Mouse (Mus musculus) ES-E14 (cell line): Measurements from ENCODE around the gene Htr5a. TPM values are rescaled to one million over a fixed set of nuclear protein-coding genes. Genes with fewer than 3 reads are reported as not detected.

Experiments
- DNase-seq: peaks from one replicate; pipeline ENCODE4 v3.0.0-alpha.2; 2013; ENCODE audit warnings: low read depth, low spot score
- H3K27ac ChIP-seq: 2 replicates; pipeline ENCODE4 v1.5.1; 2012; ENCODE audit warnings: low read depth, mild to moderate bottlenecking, low read length, moderate library complexity, mixed read lengths; ENCODE audit not compliant: poor library complexity, insufficient read depth, severe bottlenecking
- H3K36me3 ChIP-seq: 2 replicates; pipeline ENCODE4 v1.6.1; 2012; ENCODE audit warnings: mild to moderate bottlenecking, low read length, moderate library complexity, mixed read lengths; ENCODE audit not compliant: control insufficient read depth, poor library complexity, insufficient read depth, severe bottlenecking
- H3K4me1 ChIP-seq, 2 experiments: fragments of 150-350 bp in 1 of 2; sonication (generic) in 1 of 2; 2 replicates each; pipeline ENCODE4 v1.6.1; 2012; ENCODE audit warnings: low read length in 2 of 2, mild to moderate bottlenecking in 1 of 2, mixed read lengths in 1 of 2; ENCODE audit not compliant: control insufficient read depth in 2 of 2, insufficient read depth in 2 of 2, poor library complexity in 1 of 2
- H3K4me3 ChIP-seq, 2 experiments: fragments of 150-350 bp in 1 of 2; sonication (generic) in 1 of 2; 2 replicates each; pipeline ENCODE4 v1.5.1; 2012; ENCODE audit warnings: low read length in 2 of 2, low read depth in 1 of 2, mild to moderate bottlenecking in 1 of 2, mixed read lengths in 1 of 2; ENCODE audit not compliant: insufficient read depth in 1 of 2, poor library complexity in 1 of 2, severe bottlenecking in 1 of 2
- H3K9ac ChIP-seq: 2 replicates; pipeline ENCODE4 v1.6.1; 2012; ENCODE audit warnings: low read depth, mild to moderate bottlenecking, low read length, mixed read lengths; ENCODE audit not compliant: poor library complexity, insufficient read depth, severe bottlenecking
- H3K9me3 ChIP-seq: fragments of 150-350 bp; sonication (generic); 2 replicates; pipeline ENCODE4 v1.6.1; 2012; ENCODE audit warnings: low read depth, mild to moderate bottlenecking, low read length; ENCODE audit not compliant: control insufficient read depth, insufficient read depth
- CHD2 ChIP-seq: IDR thresholded peaks from 2 replicates; pipeline ENCODE4 v1.6.1; 2014; ENCODE audit warnings: mild to moderate bottlenecking, low read depth, low read length, inconsistent platforms
- HCFC1 ChIP-seq: IDR thresholded peaks from 2 replicates; pipeline ENCODE4 v1.6.1; 2012; ENCODE audit warnings: low read length, inconsistent platforms, borderline replicate concordance; ENCODE audit not compliant: insufficient read depth
- MAFK ChIP-seq: IDR thresholded peaks from 2 replicates; pipeline ENCODE4 v1.6.1; 2014; ENCODE audit warnings: mild to moderate bottlenecking, low read depth, low read length, inconsistent platforms; ENCODE audit not compliant: insufficient read depth
- ZC3H11A ChIP-seq: IDR thresholded peaks from 2 replicates; pipeline ENCODE4 v1.6.1; 2012; ENCODE audit warnings: low read depth, mild to moderate bottlenecking, inconsistent platforms, low read length, borderline replicate concordance
- ZNF384 ChIP-seq: IDR thresholded peaks from 2 replicates; pipeline ENCODE4 v1.6.1; 2012; ENCODE audit warnings: low read depth, low read length, inconsistent platforms
- in situ Hi-C, 2 experiments: fragments of 600-800 bp; cut with MboI; formaldehyde crosslinking; loops; one replicate each; pipeline ENCODE4 v1.15.1; 2025; ENCODE audit warnings: low sequenced_read_pairs in 2 of 2, inconsistent platforms in 1 of 2; ENCODE audit not compliant: unreplicated experiment in 2 of 2
- total RNA-seq: library from RNA; depleted of rRNA; stranded (reverse); fragments of 300-350 nt; gene quantifications from 2 replicates; pipeline ENCODE4 v1.2.3, GENCODE M21; 2012

Htr5a gene
- total RNA-seq, 1 experiment, result 0.04 TPM

GRCm38 (mm10) chr5:27855726-27856125 is 13.8 kb downstream of the Htr5a start:
- no peaks in the 10 kb centered on the region for H3K4me1 ChIP-seq
- in situ Hi-C loops, result no loop called here
- no peak overlapping the region for H3K4me3 ChIP-seq
- no peaks in the 10 kb centered on the region for H3K9me3 ChIP-seq
- DNase-seq, result no peak
- TF ChIP-seq ZC3H11A (no peak), CHD2 (no peak), ZNF384 (no peak), MAFK (no peak), HCFC1 (no peak)
- no peak overlapping the region for H3K9ac ChIP-seq
- H3K27ac ChIP-seq, result no peak overlapping the region
- H3K36me3 ChIP-seq, result no peaks in the 10 kb centered on the region

DNA sequence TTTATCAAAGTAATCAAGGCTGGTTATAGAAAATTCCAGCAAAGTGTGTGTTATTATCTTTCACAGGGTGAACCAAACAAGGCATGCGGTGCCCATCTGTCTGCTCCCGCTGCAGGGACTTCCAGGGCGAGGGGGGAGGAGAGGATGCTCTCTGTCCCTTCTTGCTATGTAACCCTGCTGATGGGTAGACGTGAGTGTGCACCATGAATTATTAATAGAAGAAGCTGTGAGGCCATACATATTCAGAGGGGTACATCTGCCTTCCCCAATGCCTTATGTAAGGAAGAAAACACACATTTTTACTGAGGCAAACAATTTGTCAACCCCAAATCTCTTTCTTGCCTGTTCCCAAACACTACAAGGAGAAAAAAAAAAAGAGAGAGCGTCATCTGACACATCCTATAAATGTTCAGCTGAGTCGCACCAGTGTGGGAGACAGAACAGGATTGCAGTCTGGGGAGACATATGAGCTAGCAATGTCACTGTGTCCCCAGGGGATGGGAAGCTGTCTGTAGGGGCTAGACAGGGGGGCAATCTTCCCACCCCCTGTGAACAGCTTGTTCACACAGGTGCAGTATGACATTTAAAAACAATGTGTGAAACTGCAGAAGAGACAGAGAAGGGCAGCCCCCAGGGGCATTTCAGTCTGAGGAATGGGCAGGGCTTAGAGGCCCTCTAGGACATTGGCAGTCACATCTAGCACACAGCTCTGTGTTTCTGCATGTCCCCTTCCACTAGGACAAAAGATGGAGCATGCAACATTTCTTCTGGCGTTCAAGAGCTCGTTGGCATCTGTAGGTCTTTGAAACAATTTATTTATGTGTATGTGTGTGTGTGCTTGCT is 31.5 kb downstream of the Htr5a start:
- Histone ChIP-seq H3K9ac (no peak overlapping the region), H3K4me3 (no peak overlapping the region), H3K9me3 (0 out of 2 replicates have a peak, but pooled peaks cover 2% of the 10 kb centered on the region), H3K36me3 (no peaks in the 10 kb centered on the region), H3K4me1 (no peaks in the 10 kb centered on the region), H3K27ac (no peak overlapping the region)
- no peak for TF ChIP-seq ZNF384
- TF ChIP-seq HCFC1, result no peak
- no peak for TF ChIP-seq CHD2
- no peak for TF ChIP-seq MAFK
- no peak for TF ChIP-seq ZC3H11A
- DNase-seq, result no peak
- in situ Hi-C loops, result no loop called here

GRCm38 (mm10) chr5:27874211-27874610 is 32.3 kb downstream of the Htr5a start:
- Histone ChIP-seq H3K36me3 (no peaks in the 10 kb centered on the region), H3K27ac (no peak overlapping the region), H3K4me3 (no peak overlapping the region), H3K9me3 (0 out of 2 replicates have a peak, but pooled peaks cover 2% of the 10 kb centered on the region), H3K9ac (no peak overlapping the region), H3K4me1 (no peaks in the 10 kb centered on the region)
- DNase-seq, result no peak
- no peak for TF ChIP-seq CHD2
- no peak for TF ChIP-seq ZNF384
- TF ChIP-seq HCFC1, result no peak
- TF ChIP-seq MAFK, result no peak
- TF ChIP-seq ZC3H11A, result no peak
- in situ Hi-C loops, result no loop called here

- Histone ChIP-seq H3K9me3 (0 out of 2 replicates have a peak, but pooled peaks cover 2% of the 10 kb centered on the region), H3K9ac (no peak overlapping the region), H3K4me3 (no peak overlapping the region), H3K4me1 (no peaks in the 10 kb centered on the region), H3K36me3 (no peaks in the 10 kb centered on the region), H3K27ac (no peak overlapping the region)
- TF ChIP-seq ZNF384 (no peak), ZC3H11A (no peak), CHD2 (no peak), MAFK (no peak), HCFC1 (no peak)
- DNase-seq, result no peak
- in situ Hi-C loops, result no loop called here
Measured at GRCm38 (mm10) chr5:27875341-27876105, 33.6 kb downstream of the Htr5a start.
